In genomic region chr5:111971952-111972351, GRCm38 (mm10) we compare ENCODE assay signal across 20 mouse cellular contexts.
DNase-seq lines count a peak whose midpoint lies in the region; TF ChIP-seq lines count a peak whose summit lies in the region.
"Had no signal": no experiment of that assay in that cellular context is flagged by ENCODE, and none has a peak within 500 bp of the region (broad histone marks: within the 10 kb centered on the region; RNA-seq: fewer than 3 reads in every experiment).

No protein-coding gene starts in this region.

- no peak overlapping the region for H3K4me3 ChIP-seq in gastrocnemius, adult 2 months
- H3K4me3 ChIP-seq: embryonic facial prominence, embryonic 13.5 days; heart, embryonic 15.5 days; hindbrain, embryonic 12.5 days; layer of hippocampus, adult 2 months; left cerebral cortex, adult 2 months; limb, embryonic 10.5 days had no signal

- DNase-seq in adrenal gland, postnatal 10 days = peak; percentile 42
- DNase-seq in adrenal gland, postnatal 36 days = no peak
- peak; percentile 35 for DNase-seq in gastrocnemius, adult 2 months
- DNase-seq in gastrocnemius, adult 18-20 months (ENCODE audit: low spot score) = no peak
- peak; percentile 27 to 31 for DNase-seq in layer of hippocampus, postnatal 10 days (ENCODE audit: low spot score in 2 of 2)
- DNase-seq in layer of hippocampus, adult 9-10 months (ENCODE audit: low spot score) = no peak
- peak; percentile 5 for DNase-seq in urinary bladder, postnatal 10 days (ENCODE audit: low spot score)
- no peak for DNase-seq in urinary bladder, adult 2 months (ENCODE audit: low spot score)
- DNase-seq: cerebellum, adult 18-20 months; kidney, adult 8-10 months; kidney, postnatal 14 days; lung, adult 18-20 months; lung, postnatal 36 days; thymus, postnatal 25 days had no signal

- TF ChIP-seq CTCF in gastrocnemius, adult 2 months (IDR thresholded peaks at IDR 0.05) = no peak

- peak overlapping the region; percentile 46 for H3K27ac ChIP-seq in gastrocnemius, adult 2 months
- H3K27ac ChIP-seq: embryonic facial prominence, embryonic 13.5 days; heart, embryonic 15.5 days; hindbrain, embryonic 12.5 days; layer of hippocampus, adult 2 months; left cerebral cortex, adult 2 months; limb, embryonic 10.5 days had no signal

- intact Hi-C loops in gastrocnemius, adult 2 months (cut with DNase I) = no loop called here

Comparison
In these comparisons a context has a peak if more than half of its experiments do, and no peak if none do; other contexts are left out.
1. DNase-seq: peak in adrenal gland, postnatal 10 days (single experiment), gastrocnemius, adult 2 months (single experiment), layer of hippocampus, postnatal 10 days (2 of 2) and urinary bladder, postnatal 10 days (single experiment); none in adrenal gland, postnatal 36 days (0 of 2), gastrocnemius, adult 18-20 months (single experiment), layer of hippocampus, adult 9-10 months (single experiment) and urinary bladder, adult 2 months (single experiment).